Mouse (Mus musculus): ENCODE results near the gene Ankfn1.
A peak's percentile ranks its signal among the peaks of the same experiment; 100 is the strongest.

Ankfn1 gene

GRCm38 (mm10) chr11:89455647-89456231 is 321.7 kb downstream of the Ankfn1 start:
- peak; percentile 56 for DNase-seq

GRCm38 (mm10) chr11:89454702-89455101 is 322.8 kb downstream of the Ankfn1 start:
- DNase-seq = peak; percentile 87

GRCm38 (mm10) chr11:89452862-89453261 is 324.6 kb downstream of the Ankfn1 start:
- peak; percentile 76 for DNase-seq

DNA sequence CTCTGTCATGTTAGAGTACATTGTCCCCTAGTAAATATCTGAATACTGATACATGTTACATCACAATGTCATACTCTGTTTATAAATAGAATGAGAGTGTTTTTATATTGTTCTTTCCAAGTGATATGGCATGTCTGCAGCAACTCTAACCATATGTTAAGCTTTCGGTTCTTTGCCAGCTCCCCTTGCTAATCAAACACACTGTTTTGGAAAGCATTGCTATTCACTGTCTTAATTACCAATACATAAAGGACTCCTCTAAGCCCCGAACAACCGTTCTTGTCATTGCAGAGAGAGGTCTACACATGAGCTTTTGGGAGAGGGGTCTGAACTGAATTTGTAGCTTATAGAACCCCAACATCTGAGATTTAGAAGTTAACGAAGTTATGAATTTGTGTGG is 327.0 kb downstream of the Ankfn1 start:
- DNase-seq = no peak

DNA sequence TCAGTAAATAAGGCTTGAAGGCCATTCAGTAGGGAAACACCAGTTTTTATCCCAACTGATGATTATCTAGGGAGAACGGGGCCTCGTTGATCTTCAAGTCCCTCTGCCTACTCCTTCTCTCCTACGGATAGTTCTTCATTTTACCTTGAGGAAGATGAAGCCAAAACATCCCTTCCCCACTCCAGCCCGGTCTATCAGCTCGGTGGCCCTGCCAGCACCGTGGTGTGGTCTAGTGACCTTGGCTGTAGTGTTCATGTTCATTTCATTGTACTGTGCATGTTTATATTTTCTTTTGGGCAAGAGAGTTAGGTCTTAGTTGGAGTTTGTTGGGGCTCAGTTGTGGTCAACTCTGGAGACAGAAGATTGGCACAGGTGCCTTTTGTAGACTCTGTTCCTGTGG is 328.5 kb downstream of the Ankfn1 start:
- DNase-seq = peak; percentile 36

DNA sequence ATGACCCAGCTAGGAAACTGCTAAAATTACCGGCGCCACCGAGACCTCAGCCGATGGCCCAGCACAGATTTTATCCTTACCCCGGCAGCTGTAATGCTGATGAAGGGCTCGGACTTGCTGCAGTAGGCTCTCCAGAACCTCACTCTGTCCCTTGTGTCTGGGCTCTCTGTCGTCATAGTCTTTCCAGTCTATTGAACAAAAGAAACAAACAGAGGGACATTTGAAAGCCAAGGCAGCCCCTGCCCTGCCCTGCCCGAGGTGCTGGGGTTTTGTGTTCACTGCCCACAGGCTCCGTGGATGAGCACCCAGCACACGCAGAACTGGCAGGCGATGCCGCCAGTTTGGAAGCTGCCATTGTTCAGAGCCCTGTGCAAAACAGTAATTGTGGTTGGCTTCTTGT is 330.0 kb downstream of the Ankfn1 start:
- DNase-seq = peak; percentile 77

DNA sequence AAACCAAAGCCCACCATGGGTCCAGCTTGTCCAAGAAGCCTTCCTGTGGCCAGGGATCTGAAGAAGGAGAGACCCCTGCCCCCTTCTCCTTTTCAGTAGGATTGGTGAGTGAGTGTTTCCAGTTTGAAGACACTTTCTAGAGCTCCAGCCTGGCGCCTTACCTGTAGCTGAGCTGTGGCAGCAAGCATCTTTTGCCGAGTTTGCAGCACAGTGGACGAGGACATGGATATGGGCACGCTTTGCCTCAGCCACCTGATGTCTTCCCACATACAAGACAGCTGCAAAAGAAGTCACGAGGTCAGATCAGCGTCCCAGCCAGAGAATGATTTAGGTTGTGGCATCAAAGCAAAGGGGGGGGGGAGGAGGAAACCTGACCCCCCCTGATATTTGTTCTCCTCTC is 336.9 kb downstream of the Ankfn1 start:
- peak; percentile 54 for DNase-seq

- DNase-seq = peak; percentile 72
Measured at GRCm38 (mm10) chr11:89424358-89424757, 353.1 kb downstream of the Ankfn1 start.

- peak; percentile 15 for DNase-seq
Measured at GRCm38 (mm10) chr11:89422637-89423036, 354.8 kb downstream of the Ankfn1 start.

DNA sequence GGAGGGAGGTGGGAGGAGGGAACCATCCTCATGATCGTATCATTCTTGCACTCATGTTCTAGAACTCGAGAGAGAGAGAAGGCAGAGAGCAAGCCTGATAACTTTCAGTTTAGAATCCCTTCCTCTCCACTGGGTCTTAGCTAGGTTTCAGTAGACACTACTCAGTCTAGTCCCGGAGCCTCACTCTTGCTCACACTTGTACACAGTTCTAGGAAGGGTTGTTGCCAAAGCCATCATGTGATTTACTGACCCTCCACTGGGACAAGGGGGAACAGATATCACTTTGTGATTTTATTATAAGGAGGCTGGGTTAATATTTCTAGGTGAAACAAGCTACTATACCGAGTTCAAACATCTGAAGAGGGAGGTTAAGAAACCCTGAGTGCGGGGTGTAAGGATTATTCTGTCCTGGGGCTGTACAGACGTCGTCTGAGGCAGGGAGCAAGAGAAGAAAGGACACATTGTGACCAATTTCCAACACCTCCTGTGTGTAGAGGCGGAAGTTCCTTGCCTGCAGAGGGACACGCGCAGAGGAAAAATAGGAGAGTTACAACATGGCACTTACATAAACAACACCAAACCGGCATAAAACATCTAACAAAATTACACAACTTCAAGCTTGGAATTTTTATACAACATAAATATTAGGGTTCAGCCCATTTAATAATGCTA is 356.6 kb downstream of the Ankfn1 start:
- peak; percentile 39 for DNase-seq

GRCm38 (mm10) chr11:89419863-89420262 is 357.6 kb downstream of the Ankfn1 start:
- peak; percentile 52 for DNase-seq

GRCm38 (mm10) chr11:89418644-89419043 is 358.8 kb downstream of the Ankfn1 start:
- peak; percentile 46 for DNase-seq

DNA sequence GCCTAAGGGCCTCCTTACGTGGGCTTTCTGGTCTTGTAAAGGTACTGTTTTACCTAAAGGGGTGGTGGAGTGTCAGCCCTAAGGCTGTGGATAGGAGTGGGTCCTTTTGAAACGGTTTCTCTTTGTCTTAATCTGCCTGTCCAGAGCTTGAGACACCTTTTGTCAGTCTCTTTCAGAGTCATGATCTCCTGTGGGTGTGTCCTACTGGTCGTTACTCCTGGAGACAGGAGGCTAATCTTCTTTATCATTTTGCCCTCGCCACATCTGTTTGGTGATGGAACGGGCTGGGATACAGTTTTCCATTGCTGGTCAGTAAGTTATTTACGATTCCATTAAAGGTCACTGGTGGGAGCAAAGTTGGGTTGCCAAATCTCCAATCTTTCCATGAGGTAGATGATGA is 360.7 kb downstream of the Ankfn1 start:
- peak; percentile 82 for DNase-seq

DNA sequence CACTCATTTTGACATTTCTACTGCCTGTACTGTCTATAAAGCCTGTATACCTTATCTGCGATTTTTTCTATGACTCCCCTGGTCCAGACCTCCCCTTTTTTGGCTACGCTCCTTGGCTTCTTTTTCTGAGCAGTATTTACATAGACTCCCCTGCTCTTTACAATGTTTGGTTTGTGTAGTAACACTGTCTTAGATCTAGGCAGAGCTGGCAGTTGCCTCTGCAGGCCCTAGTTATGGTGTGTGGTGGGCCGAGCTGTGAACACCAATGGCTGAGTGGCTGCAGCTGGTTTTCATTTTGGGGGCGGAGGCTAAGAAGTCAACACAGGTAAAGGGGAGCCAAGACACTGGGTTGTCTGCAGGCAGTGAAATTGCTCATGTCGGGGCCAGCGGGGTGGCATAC is 368.7 kb downstream of the Ankfn1 start:
- no peak for DNase-seq

DNA sequence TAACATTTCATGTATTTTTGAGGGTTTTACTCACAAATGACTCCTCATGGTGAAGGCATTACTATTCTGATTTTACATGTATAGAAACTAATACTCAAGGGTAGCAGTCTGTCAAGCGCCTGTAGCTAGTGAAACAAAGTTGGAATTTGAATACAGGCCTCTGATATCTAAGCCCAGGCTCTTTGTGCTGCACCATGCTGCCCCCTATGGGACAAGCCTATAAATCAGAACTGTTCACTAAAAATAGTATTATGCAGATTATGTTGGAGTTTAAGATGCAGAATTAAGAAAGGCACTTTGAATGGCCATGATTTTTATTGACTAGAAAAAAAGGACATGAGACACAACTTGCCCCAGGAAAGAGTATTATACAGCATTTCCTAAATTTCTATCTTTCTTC is 373.0 kb downstream of the Ankfn1 start:
- DNase-seq = peak; percentile 28

GRCm38 (mm10) chr11:89403436-89403835 is 374.0 kb downstream of the Ankfn1 start:
- peak; percentile 61 for DNase-seq

DNA sequence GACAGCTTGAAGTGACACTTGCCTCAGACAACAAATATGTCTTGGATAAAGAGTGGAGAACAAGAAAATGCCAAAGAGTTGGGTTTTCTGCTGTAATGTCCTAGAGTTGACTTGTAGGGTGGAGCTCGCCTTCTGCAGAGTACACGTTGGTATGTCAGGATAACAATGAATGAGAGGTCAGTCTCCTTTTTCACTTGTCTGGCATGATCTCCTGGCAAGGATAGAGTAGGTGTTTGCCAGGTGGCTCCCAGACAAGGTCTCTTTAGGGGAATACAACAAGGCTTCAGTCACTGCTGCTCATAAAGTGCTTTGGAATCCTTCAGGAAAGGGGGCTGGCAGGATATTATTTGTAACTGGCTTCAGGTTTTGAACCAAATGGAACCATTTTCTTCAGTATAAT is 388.6 kb downstream of the Ankfn1 start:
- peak; percentile 78 for DNase-seq

DNA sequence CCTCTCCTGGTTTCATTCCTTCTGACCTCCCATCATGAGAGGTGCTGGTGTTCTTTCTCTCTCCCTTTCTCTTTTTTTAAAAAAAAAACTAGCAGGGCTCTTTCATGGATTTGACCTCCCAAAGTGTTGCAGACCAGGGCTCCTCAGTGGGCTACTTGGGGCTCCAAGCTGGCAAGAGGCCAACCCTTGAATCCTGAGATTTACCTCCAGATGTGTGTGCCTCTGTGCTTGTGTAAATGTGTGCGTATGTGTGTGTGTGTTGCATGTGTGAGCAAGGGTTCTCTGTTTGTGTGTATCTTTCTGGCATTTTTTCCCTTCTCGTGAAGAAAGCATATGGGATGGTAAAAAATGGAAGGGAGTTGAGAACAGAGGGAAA is 394.8 kb downstream of the Ankfn1 start:
- peak; percentile 15 for DNase-seq

DNA sequence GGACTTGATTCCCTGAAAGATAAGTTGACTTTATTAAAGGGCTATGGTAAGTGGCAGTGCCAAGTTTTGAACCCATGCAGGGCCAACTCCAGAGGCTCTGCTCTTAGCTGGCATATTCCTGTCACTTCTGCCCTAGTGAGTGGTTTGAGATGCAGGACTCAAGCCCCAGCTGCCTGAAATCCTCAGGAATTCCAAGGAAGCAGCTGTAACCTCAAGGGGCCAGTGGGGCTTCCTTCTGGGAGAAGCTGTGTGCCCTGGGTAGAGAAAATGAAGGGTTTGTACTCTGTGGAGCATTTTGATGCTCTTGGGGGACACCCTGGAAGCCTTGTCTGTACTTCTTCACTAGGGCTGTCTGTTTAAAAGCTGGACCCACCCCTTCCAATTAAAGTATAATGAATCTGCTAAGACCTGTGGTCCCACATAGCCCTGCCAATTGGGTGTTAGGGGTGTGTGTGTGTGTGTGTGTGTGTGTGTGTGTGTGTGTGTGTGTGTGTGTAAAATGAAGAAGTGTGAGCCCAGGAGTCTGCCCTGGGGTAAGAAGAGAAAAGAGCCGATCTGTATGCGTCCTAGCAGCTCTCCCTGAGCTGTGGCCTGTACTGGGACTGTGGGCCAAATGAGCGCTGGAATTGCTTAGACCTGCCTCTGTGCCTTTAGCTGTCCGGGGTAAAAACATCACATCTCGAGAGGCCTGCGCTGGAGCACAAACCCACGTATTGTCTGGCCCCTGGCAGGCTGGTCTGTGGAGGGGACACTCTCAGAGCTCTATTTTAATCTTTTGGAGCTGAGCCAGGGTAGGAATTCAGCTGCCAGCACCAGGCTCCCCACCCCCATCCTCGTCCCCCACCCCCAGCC is 395.4 kb downstream of the Ankfn1 start:
- DNase-seq = peak; percentile 71

DNA sequence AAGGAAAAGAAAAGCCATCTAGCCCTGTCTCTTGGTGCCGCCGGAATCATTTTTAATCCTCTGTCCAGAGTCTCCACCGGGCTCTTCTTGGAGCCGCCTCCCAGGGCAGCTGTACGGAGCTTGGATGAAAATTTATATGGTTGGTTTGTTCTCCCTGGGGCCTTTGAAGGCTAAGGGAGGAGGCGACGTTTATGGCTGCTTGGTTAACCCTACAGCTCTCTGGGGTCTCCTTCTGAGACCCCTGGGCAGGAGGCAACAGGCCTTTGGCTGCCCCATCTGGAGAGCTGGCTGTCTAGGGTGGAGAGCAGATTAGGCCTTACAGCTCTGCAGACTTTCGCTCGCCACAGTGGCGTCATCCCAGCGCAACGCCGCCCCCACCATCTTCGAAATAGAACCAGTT is 406.5 kb downstream of the Ankfn1 start:
- peak; percentile 83 for DNase-seq

DNA sequence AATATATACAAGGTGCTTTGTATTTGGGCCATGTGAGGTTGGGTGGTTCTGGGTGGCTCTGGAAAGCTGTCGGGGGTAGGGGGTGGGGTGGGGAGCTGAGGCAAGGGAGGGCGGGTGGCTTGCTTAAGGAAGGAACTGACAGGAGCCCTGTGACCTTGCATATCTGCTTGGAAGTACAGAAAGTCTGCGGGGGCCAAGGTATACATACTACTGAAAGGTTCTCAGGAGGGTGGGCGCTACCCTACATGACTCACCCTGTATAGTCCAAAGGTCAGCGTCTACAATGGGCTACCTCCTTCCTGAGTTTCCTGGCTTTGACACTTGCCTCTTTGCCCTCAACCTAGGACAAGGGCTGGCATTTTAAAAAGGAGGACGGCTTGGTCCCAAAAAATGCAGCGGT is 407.1 kb downstream of the Ankfn1 start:
- DNase-seq = peak; percentile 73

- peak; percentile 71 for DNase-seq
Measured at GRCm38 (mm10) chr11:89363981-89364380, 413.5 kb downstream of the Ankfn1 start.

DNA sequence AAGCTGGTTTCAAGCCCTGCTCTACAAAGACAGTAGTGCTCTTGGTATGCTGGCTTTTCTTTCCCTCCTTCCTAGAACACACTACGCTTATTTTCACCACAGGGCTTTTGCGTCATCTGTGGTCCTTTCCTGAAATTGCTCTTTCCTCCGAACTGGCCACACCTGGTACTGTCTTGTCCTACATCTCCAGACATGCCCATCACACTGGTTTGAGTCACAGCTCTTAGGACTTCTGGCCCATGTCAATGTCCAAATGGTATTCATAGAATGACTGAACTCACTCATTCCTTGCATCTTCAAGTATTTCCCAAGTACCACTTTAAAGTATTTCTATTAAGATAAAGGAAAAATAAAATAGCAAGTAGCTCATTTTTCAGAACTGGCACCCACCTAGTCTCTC is 416.6 kb downstream of the Ankfn1 start:
- DNase-seq = no peak

- DNase-seq = no peak
Measured at GRCm38 (mm10) chr11:89358546-89358945, 418.9 kb downstream of the Ankfn1 start.

Measured in heart, adult 11 months (tissue).